Mouse (Mus musculus) limb, embryonic 11.5 days (tissue): ENCODE measurements at regions not wholly inside any gene's neighbourhood (a gene's known extent, or its start where the extent isn't known, plus 50 kb on each side); places are given as distances from the start of the nearest gene placed in this dataset.
A peak's percentile ranks its signal among the peaks of the same experiment; 100 is the strongest.

Experiments
- ATAC-seq: fragments of 200-750 bp; cut with Nextera tagmentation; 2 replicates; pipeline ENCODE4 v1.8.0; 2017; ENCODE audit warnings: low read depth; ENCODE audit not compliant: insufficient number of reproducible peaks, low FRiP score, low TSS enrichment
- DNase-seq: peaks from one replicate; pipeline ENCODE4 v3.0.0-alpha.2; 2015; ENCODE audit warnings: low spot score
- H3K27ac ChIP-seq: fragments of 300-500 bp; sonication (generic); replicated peaks from 2 replicates; pipeline ENCODE4 v1.5.1; 2014; ENCODE audit warnings: low read depth, mild to moderate bottlenecking, low read length
- H3K27me3 ChIP-seq: fragments of 300-500 bp; sonication (generic); 2 replicates; pipeline ENCODE4 v1.6.1; 2014; ENCODE audit warnings: mild to moderate bottlenecking, low read length, mixed read lengths; ENCODE audit not compliant: control insufficient read depth, insufficient read depth
- H3K36me3 ChIP-seq: fragments of 300-500 bp; sonication (generic); 2 replicates; pipeline ENCODE4 v1.6.1; 2014; ENCODE audit warnings: mild to moderate bottlenecking, low read length, moderate library complexity, mixed read lengths; ENCODE audit not compliant: control insufficient read depth, insufficient read depth
- H3K4me1 ChIP-seq: fragments of 300-500 bp; sonication (generic); 2 replicates; pipeline ENCODE4 v1.6.1; 2014; ENCODE audit warnings: low read length, mixed read lengths; ENCODE audit not compliant: control insufficient read depth, insufficient read depth
- H3K4me2 ChIP-seq: fragments of 300-500 bp; sonication (generic); 2 replicates; pipeline ENCODE4 v1.6.1; 2014; ENCODE audit warnings: low read depth, mild to moderate bottlenecking, moderate library complexity; ENCODE audit not compliant: severe bottlenecking
- H3K4me3 ChIP-seq: fragments of 300-500 bp; sonication (generic); 2 replicates; pipeline ENCODE4 v1.5.1; 2014; ENCODE audit warnings: low read depth, low read length
- H3K9ac ChIP-seq: fragments of 300-500 bp; sonication (generic); 2 replicates; pipeline ENCODE4 v1.6.1; 2014; ENCODE audit warnings: mild to moderate bottlenecking, low read length
- H3K9me3 ChIP-seq: fragments of 300-500 bp; sonication (generic); 2 replicates; pipeline ENCODE4 v1.6.1; 2016; ENCODE audit warnings: low read length; ENCODE audit not compliant: control insufficient read depth
- WGBS: fragments of 180-500 bp; shearing (Covaris S2); extraction: QIAGEN DNeasy Blood & Tissue Kit; methylation state at CpG from one replicate; pipeline ENCODE4 v1.1.7; 2014; 5-methylcytosine and 5-hydroxymethylcytosine counted together

DNA sequence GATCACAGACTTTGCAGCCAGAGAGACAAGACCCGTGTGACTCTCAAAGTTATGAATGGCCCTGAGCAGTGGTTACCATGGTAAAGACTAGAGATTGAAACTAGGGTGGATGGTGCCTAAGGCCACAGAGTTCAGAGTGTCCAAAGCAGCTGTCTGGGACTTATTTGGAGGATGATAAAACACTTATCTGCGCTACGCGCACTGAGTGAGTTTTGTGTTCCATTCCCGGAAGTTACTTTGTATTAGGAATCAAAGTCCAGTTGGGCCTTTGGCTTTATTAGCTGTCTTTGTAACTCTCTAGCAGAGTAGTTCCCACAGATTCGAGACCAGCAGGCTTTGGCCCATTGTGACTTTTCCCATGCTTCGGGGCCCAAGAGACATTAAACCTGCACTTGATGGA lies 335.9 kb downstream of the Ets1 start:
- Histone ChIP-seq H3K4me1 (peaks cover 16% of the 10 kb centered on the region), H3K9ac (no peak overlapping the region), H3K4me2 (no peak overlapping the region), H3K27ac (peak overlapping the region; percentile 73), H3K36me3 (no peaks in the 10 kb centered on the region), H3K27me3 (no peaks in the 10 kb centered on the region), H3K4me3 (no peak overlapping the region), H3K9me3 (no peaks in the 10 kb centered on the region)
- DNase-seq (no peak), ATAC-seq (no peak; the same call in 1 of the 2 replicates)
- WGBS, result 75% methylated on average over 7 of the region's 7 CpGs

DNA sequence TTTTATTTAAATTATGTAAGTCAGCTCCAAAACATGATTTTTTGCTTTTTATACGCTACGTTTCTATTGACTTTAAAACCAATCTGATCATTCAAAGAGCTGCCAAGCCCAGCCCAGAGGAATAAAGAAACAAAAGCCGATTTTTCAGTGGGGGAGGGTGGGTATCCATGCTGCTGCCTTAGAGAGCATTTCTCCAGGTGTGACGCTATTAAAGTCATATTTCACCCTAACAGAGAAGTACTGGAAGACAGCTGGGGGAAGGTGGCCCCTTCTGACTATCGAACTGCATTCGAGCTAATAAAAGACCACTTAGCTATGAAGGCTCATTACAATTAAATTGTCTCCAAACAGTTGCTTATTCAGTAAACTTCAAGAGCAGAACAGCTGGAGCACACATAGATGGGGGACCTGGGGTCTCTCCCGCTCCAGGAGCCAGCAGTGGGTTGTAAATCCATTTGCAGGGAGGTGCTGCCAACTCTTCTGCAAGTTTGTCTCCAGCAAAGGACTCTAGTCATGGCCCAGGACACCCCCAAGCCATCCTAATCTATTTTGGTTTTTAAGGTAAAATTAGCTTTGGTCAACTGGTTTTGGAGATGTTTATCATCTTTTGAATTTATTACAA lies 336.5 kb downstream of the Ets1 start:
- Histone ChIP-seq H3K9me3 (no peaks in the 10 kb centered on the region), H3K4me1 (peaks cover 16% of the 10 kb centered on the region), H3K27me3 (no peaks in the 10 kb centered on the region), H3K4me3 (no peak overlapping the region), H3K27ac (peak overlapping the region; percentile 14; the same call in 1 of the 2 replicates), H3K9ac (no peak overlapping the region), H3K4me2 (no peak overlapping the region), H3K36me3 (no peaks in the 10 kb centered on the region)
- peak; percentile 72; the same call in 1 of the 2 replicates for ATAC-seq
- peak; percentile 47 for DNase-seq
- WGBS, result 22% methylated on average over 7 of the region's 7 CpGs

DNA sequence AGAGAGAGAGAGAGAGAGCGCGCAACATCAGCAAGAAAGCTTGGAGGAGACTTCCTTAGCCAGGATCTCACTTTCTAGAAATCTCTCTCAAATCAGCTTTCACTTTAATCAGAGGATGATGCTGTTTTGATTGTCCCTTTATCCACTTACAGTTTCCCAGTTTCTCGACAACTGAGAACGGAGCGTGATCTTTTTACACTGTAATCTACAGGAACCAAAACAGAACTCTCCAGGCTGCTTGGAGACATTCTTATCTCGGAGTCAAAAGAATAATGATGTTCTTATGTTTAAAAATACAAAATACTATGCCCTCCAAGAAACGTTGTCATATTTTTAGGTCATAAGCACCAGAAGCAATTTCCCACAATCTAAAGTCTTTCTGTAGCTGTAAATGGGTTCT lies 341.7 kb downstream of the Ets1 start:
- Histone ChIP-seq H3K27ac (no peak overlapping the region), H3K27me3 (no peaks in the 10 kb centered on the region), H3K4me1 (peaks cover 3% of the 10 kb centered on the region; the same call in 1 of the 2 replicates), H3K36me3 (no peaks in the 10 kb centered on the region), H3K4me3 (no peak overlapping the region), H3K4me2 (no peak overlapping the region), H3K9me3 (no peaks in the 10 kb centered on the region), H3K9ac (no peak overlapping the region)
- no peak for DNase-seq
- 90% methylated on average over 7 of the region's 7 CpGs for WGBS
- no peak for ATAC-seq

DNA sequence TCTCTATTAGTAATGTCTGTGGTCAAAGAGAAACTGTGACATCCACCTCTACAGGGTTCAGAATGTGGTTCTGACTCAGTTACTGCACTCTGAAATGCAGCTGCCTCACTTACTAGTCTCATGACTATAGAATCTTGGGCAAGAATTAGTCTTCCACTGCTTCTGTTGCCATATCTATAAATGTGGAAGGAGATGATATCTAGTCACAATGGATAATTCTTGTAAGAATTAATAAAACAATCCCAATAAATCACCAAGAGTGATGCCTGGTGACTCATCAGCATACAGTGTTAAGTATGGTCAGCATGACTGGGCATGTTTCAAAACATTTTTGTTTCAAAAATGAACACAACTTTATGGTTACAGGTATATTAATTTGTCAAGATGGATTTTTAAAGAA lies 344.8 kb downstream of the Ets1 start:
- H3K36me3 ChIP-seq, result no peaks in the 10 kb centered on the region
- no peak overlapping the region for H3K9ac ChIP-seq
- H3K9me3 ChIP-seq, result no peaks in the 10 kb centered on the region
- no peak for DNase-seq
- no peak overlapping the region for H3K4me2 ChIP-seq
- H3K4me3 ChIP-seq, result no peak overlapping the region
- ATAC-seq, result no peak
- no peaks in the 10 kb centered on the region for H3K27me3 ChIP-seq
- H3K4me1 ChIP-seq, result peaks cover 5% of the 10 kb centered on the region
- no peak overlapping the region for H3K27ac ChIP-seq

DNA sequence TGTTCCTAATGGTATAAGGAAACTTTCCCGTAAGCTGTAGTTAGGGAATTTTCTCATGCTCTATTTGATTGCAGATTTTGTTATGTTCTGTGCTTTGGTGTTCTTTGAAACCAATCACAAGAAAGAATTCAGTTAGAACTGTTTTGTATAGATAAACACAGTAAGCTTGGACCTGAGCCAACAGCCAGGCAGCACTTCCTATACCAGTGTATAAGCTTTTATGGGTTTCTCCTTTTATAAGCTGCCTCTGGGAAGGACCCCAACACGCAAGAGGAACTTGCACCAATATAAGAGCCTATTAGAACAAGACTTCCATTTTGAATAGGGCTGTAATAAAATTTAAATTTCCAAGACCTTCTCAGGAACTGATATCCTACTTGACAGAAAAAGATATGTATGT lies 347.2 kb downstream of the Ets1 start:
- Histone ChIP-seq H3K4me2 (no peak overlapping the region), H3K36me3 (no peaks in the 10 kb centered on the region), H3K4me3 (no peak overlapping the region), H3K27ac (no peak overlapping the region), H3K27me3 (no peaks in the 10 kb centered on the region), H3K4me1 (peaks cover 12% of the 10 kb centered on the region), H3K9me3 (no peaks in the 10 kb centered on the region), H3K9ac (no peak overlapping the region)
- no peak for DNase-seq
- no peak for ATAC-seq
- 57% methylated on average over 2 of the region's 2 CpGs for WGBS

DNA sequence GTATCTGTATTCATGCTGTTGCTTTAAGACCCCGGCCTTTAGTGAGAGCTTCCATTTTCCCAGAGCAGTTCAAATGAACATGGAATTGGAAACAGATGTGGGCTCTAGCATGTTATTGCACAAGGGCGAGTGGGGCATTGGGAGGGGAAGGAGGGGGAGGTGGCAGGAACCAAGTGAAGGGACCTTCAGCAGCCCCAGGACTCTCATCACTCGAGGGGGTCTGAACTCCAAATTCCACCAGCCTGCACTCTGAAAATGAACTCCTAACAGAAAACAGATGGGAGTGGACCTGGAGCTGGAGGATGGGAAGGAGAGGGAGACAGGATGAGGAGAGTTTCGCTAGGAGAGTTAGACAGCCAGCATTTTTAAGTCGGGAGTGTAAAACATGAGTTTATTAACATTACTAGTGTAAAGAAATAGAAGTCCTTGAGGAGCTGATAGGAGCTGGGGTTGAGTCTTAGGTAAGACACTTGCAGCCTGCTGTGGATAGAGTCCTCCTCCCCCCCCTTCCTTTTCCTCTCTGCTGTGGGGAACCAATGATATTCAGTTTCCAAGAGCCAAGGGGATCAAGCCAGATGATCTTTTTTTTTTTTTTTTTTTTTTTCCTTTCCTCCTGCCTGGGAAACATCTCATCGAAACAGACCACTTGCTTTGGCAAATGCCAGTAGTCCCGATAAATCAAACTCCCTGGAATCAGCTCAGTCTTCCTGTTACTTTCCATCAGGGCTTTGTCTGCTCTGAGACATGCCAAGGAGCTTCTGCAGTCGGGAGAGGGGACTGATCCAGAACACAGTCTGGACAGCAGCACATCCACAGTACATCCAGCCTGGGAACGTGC lies 351.0 kb downstream of the Ets1 start:
- H3K9ac ChIP-seq, result 0 out of 2 replicates have a peak overlapping the region, but pooled peaks have one; percentile 28

DNA sequence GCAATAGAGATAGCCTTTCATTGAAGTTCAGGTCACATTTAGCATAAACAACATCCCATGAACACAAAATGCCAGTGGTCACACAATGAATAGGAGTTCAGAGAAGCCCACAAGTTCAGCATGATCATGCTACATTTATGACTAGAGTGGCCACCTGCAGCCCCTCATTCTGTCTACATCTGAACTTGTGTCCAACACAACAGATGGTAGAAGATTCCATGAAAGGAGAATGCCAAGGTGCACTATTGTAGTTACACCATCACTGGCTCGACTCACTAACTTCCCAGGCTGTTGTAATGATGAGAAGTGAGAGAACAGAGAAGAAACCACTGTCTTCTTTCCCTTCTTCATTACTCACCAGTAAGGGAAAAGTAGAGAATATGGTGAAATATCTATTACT lies 353.0 kb downstream of the Ets1 start:
- Histone ChIP-seq H3K4me3 (no peak overlapping the region), H3K36me3 (no peaks in the 10 kb centered on the region), H3K9me3 (no peaks in the 10 kb centered on the region), H3K4me1 (peaks cover 12% of the 10 kb centered on the region), H3K9ac (no peak overlapping the region), H3K27me3 (no peaks in the 10 kb centered on the region), H3K4me2 (no peak overlapping the region), H3K27ac (no peak overlapping the region)
- no peak for ATAC-seq
- no peak for DNase-seq
- WGBS, result 87% methylated on average over 1 of the region's 1 CpGs

More for the DNA sequence above, 351.0 kb downstream of the Ets1 start:
- Histone ChIP-seq H3K4me3 (no peak overlapping the region), H3K9me3 (no peaks in the 10 kb centered on the region), H3K27ac (peak overlapping the region; percentile 88), H3K27me3 (no peaks in the 10 kb centered on the region), H3K4me2 (peak overlapping the region; percentile 32), H3K36me3 (no peaks in the 10 kb centered on the region), H3K4me1 (peaks cover 12% of the 10 kb centered on the region)
- ATAC-seq (peak; percentile 94), DNase-seq (peak; percentile 85)
- 7% methylated on average over 9 of the region's 9 CpGs for WGBS

DNA sequence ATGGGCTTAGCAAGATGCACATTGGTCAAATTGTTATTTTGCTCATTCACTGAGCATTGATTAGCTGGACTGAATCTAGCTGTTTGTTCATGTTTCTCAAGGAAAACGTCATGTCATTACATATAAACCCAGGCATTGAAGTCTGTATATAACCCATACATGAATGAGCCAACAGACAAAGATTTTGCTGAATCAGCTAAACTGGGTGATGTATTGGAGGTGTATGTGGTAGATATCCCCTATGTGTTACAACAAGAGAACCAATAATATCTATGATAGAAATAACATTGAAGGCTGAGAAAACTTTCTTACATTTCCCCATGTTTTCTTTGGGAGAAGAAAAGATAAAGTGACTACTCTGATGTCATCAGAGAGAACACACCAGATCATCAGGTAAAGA lies 362.3 kb downstream of the Ets1 start:
- 89% methylated on average over 1 of the region's 1 CpGs for WGBS

More for the DNA sequence above, 362.3 kb downstream of the Ets1 start:
- ATAC-seq (no peak), DNase-seq (no peak)
- Histone ChIP-seq H3K9me3 (peaks cover 3% of the 10 kb centered on the region; the same call in 1 of the 2 replicates), H3K4me1 (peaks cover 7% of the 10 kb centered on the region; the same call in 1 of the 2 replicates), H3K9ac (no peak overlapping the region), H3K36me3 (no peaks in the 10 kb centered on the region), H3K4me2 (no peak overlapping the region), H3K27me3 (no peaks in the 10 kb centered on the region), H3K4me3 (no peak overlapping the region), H3K27ac (no peak overlapping the region)
